Mouse (Mus musculus) C2C12 (cell line): ENCODE measurements at regions not wholly inside any gene's neighbourhood (a gene's known extent, or its start where the extent isn't known, plus 50 kb on each side); places are given as distances from the start of the nearest gene placed in this dataset.

Source experiments
- H3K27me3 ChIP-seq: one replicate; pipeline ENCODE4 v1.6.1; 2011; ENCODE audit not compliant: control insufficient read depth, insufficient read depth, insufficient read length
- H3K36me3 ChIP-seq: one replicate; pipeline ENCODE4 v1.6.1; 2011; ENCODE audit not compliant: control insufficient read depth, insufficient read depth
- H3K4me3 ChIP-seq: one replicate; pipeline ENCODE4 v1.5.1; 2011; ENCODE audit warnings: mild to moderate bottlenecking, control low read depth; ENCODE audit not compliant: poor library complexity, insufficient read depth, severe bottlenecking
- H3K79me2 ChIP-seq: one replicate; pipeline ENCODE4 v1.6.1; 2011; ENCODE audit not compliant: control insufficient read depth, insufficient read depth
- H3K79me3 ChIP-seq: one replicate; pipeline ENCODE4 v1.6.1; 2011; ENCODE audit warnings: low read depth, control low read depth
- H3ac ChIP-seq: one replicate; pipeline ENCODE3; 2011; ENCODE audit warnings: low read depth; ENCODE audit not compliant: control insufficient read depth, insufficient read length
- CEBPB ChIP-seq: IDR thresholded peaks from one replicate; pipeline ENCODE4 v1.6.1; 2011; ENCODE audit warnings: low read depth, mild to moderate bottlenecking, control low read depth, moderate library complexity
- CTCF ChIP-seq: IDR thresholded peaks from one replicate; pipeline ENCODE4 v1.5.1; 2011; ENCODE audit not compliant: control insufficient read depth, insufficient read depth, insufficient read length
- FOSL1 ChIP-seq: IDR thresholded peaks from one replicate; pipeline ENCODE4 v1.8.0; 2011; ENCODE audit warnings: mild to moderate bottlenecking, low read length; ENCODE audit not compliant: poor library complexity, insufficient read depth, severe bottlenecking
- MAX ChIP-seq: IDR thresholded peaks from one replicate; pipeline ENCODE4 v1.6.1; 2011; ENCODE audit warnings: mild to moderate bottlenecking, control low read depth
- MYOD1 ChIP-seq: IDR thresholded peaks from one replicate; pipeline ENCODE4 v1.6.1; 2011; ENCODE audit warnings: low read depth; ENCODE audit not compliant: control insufficient read depth, insufficient read length
- MYOG ChIP-seq: IDR thresholded peaks from one replicate; pipeline ENCODE4 v1.6.1; 2011; ENCODE audit not compliant: control insufficient read depth, insufficient read length; ENCODE audit errors: extremely low read depth
- USF1 ChIP-seq: IDR thresholded peaks from one replicate; pipeline ENCODE4 v1.6.1; 2011; ENCODE audit warnings: low read depth, mild to moderate bottlenecking, control low read depth, moderate library complexity

DNA sequence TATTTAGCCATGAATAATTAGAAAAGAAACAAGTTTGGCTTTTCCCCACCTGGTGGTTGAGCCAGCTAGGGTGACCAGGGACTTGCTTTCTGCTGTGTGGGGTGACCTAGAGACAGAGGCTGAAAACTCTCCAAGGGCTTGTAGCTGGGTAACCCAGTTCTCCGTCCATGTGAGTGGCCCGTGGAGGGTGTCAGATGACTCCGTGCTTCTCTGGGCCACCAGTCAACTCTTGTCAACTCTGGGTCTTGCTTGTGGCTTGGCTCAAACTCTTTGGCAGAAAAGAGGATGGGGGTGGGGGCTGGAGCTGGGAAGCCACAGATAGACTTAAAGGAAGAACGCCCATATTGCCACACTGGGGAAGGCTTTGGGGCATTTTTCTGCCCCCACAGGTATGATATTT, 547.3 kb upstream of the Gm19410 start:
- Histone ChIP-seq H3ac (no peak overlapping the region), H3K79me2 (no peaks in the 10 kb centered on the region), H3K4me3 (no peak overlapping the region), H3K79me3 (no peaks in the 10 kb centered on the region), H3K27me3 (no peaks in the 10 kb centered on the region), H3K36me3 (no peaks in the 10 kb centered on the region)
- no peak for TF ChIP-seq CTCF
- no peak for TF ChIP-seq MYOD1
- no peak for TF ChIP-seq MYOG
- TF ChIP-seq MAX: no peak
- no peak for TF ChIP-seq FOSL1
- TF ChIP-seq CEBPB: no peak
- no peak for TF ChIP-seq USF1

DNA sequence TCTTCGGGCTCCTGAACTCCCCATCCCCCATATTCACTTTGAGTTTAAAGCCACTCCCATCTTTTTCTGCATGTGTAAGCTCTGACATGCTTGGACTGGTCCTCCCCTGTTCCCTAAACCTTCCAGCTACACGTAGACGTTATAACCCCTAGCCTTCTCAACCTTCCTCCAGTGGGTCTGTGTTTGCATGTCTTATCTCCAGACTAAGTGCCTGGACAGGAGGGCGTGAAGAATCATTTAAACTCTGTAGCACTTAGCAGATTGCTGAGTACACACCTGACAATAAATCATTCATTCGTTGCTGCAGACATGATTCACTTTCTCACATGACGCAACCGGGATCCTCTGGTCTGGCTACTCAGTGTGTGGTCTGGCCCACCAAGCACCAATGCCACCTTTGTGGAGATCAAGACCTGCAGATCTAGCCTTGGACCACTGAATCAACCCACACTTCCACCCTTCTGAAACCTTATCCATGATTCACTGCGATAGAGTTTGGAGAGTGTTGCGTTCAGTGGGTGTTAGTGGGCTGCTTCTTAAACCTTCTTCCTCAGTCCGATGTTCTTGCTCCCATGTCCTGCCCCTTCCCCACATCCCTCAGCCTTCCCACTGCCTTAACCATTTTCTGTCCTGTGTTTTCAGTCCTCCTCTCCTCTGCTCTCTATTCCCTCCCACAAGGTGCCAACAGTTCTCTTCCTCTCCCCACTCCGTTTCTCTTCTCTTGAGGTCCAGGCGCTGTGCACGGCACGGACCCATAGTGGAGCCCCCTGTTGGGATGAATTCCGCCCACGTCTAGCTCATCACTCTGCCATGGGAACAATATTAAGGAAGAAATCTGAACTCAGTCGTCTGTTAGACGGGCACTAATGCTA, 541.3 kb upstream of the Gm19410 start:
- Histone ChIP-seq H3K36me3 (no peaks in the 10 kb centered on the region), H3ac (no peak overlapping the region), H3K79me3 (no peaks in the 10 kb centered on the region), H3K79me2 (no peaks in the 10 kb centered on the region), H3K27me3 (no peaks in the 10 kb centered on the region), H3K4me3 (no peak overlapping the region)
- TF ChIP-seq FOSL1 (no peak), USF1 (no peak), MYOD1 (no peak), CTCF (no peak), MYOG (no peak), CEBPB (no peak), MAX (no peak)

DNA sequence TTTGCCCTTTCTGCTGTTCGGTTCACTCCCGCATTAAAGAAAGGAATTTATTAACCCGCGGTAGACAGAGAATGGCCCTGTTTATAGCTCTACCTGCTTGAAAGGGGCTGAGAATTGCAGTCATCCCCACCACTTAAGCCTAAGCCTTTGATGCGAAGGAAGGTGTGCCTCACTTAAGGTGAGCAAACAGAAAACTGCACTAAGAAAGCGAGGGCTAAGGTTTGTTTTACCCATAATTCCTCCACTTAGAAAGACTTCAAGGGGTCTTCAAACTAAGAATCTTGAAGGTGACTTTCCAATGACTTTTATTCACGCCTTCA, 540.7 kb upstream of the Gm19410 start:
- no peaks in the 10 kb centered on the region for H3K79me3 ChIP-seq
- TF ChIP-seq USF1 (no peak), CEBPB (no peak), CTCF (no peak), MAX (no peak), MYOG (no peak), MYOD1 (no peak), FOSL1 (no peak)
- no peak overlapping the region for H3ac ChIP-seq
- no peak overlapping the region for H3K4me3 ChIP-seq
- H3K27me3 ChIP-seq: no peaks in the 10 kb centered on the region
- H3K79me2 ChIP-seq: no peaks in the 10 kb centered on the region
- no peaks in the 10 kb centered on the region for H3K36me3 ChIP-seq

DNA sequence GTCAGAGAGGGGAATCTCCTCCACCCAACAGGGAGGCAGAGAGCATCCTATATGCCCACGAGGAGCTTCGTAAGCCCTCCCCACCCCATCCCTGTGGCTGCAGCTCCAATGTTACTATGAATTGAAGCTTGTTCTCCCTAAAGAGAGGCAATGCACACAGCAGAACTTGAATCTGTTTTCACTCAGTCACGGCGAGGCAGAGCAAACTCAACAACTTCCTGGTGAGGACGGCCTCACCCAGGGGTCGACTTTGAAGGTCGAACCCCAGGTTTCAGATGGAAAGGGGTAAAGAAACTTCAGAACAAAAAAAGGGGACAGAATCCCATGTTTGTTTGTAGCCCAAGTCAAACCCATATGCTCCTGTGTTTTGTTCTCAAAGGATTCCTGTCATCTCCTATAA, 538.5 kb upstream of the Gm19410 start:
- no peaks in the 10 kb centered on the region for H3K79me2 ChIP-seq

DNA sequence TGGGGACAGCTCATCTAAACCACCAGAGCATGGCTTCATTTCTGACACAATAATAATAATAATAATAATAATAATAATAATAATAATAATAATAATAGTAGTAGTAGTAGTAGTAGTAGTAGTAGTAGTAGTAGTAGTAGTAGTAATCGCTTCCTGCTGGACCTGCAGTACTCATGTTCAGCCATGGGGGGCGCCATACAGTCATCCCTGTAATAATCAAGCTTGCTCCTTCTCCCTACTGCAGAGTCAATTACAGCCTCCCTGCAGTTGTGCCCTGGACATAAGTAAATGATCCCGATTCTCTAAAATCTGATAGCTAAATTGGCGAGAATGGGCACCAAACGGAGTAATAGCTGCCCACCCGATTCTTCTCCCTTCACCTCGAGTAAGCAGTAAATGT, 537.1 kb upstream of the Gm19410 start:
- no peaks in the 10 kb centered on the region for H3K36me3 ChIP-seq
- TF ChIP-seq MAX: no peak
- no peak for TF ChIP-seq MYOD1
- TF ChIP-seq USF1: no peak
- TF ChIP-seq CTCF: no peak
- TF ChIP-seq MYOG: no peak
- no peak for TF ChIP-seq FOSL1
- no peak for TF ChIP-seq CEBPB
- no peaks in the 10 kb centered on the region for H3K79me2 ChIP-seq
- H3K79me3 ChIP-seq: no peaks in the 10 kb centered on the region
- H3ac ChIP-seq: no peak overlapping the region
- no peak overlapping the region for H3K4me3 ChIP-seq
- no peaks in the 10 kb centered on the region for H3K27me3 ChIP-seq

More for the DNA sequence above, 538.5 kb upstream of the Gm19410 start:
- no peak overlapping the region for H3K4me3 ChIP-seq
- no peaks in the 10 kb centered on the region for H3K79me3 ChIP-seq
- H3K27me3 ChIP-seq: no peaks in the 10 kb centered on the region
- H3K36me3 ChIP-seq: no peaks in the 10 kb centered on the region
- TF ChIP-seq FOSL1 (no peak), MYOD1 (no peak), CEBPB (no peak), CTCF (no peak), MAX (no peak), MYOG (no peak), USF1 (no peak)
- H3ac ChIP-seq: no peak overlapping the region
